Mouse (Mus musculus) heart, embryonic 14.5 days (tissue): ENCODE measurements around the gene Npas3. TPM values are rescaled to one million over a fixed set of nuclear protein-coding genes. Genes with fewer than 3 reads are reported as not detected.

Experiments used
- ATAC-seq: fragments of 200-750 bp; cut with Nextera tagmentation; 2 replicates; pipeline ENCODE4 v1.8.0; 2017; ENCODE audit warnings: low read depth, moderate TSS enrichment; ENCODE audit not compliant: insufficient number of reproducible peaks, insufficient read depth, low FRiP score
- H3K27ac ChIP-seq, 2 experiments: fragments of 200-500 bp in 1 of 2; fragments of 300-500 bp in 1 of 2; sonication (generic) in 1 of 2; replicated peaks in 1 of 2; 2 replicates each; pipeline ENCODE4 v1.5.1; 2012 to 2014; ENCODE audit warnings: low read depth in 2 of 2, low read length in 2 of 2, control low read depth in 1 of 2, mild to moderate bottlenecking in 1 of 2, mixed read lengths in 1 of 2; ENCODE audit not compliant: control insufficient read depth in 1 of 2, insufficient read depth in 1 of 2
- H3K27me3 ChIP-seq: fragments of 300-500 bp; sonication (generic); 2 replicates; pipeline ENCODE4 v1.6.1; 2014; ENCODE audit warnings: mild to moderate bottlenecking, low read length, control low read depth; ENCODE audit not compliant: control insufficient read depth, insufficient read depth
- H3K36me3 ChIP-seq: fragments of 300-500 bp; sonication (generic); 2 replicates; pipeline ENCODE4 v1.6.1; 2014; ENCODE audit warnings: mild to moderate bottlenecking, control low read depth, low read length, mixed read lengths; ENCODE audit not compliant: control insufficient read depth, insufficient read depth
- H3K4me1 ChIP-seq, 2 experiments: fragments of 200-500 bp in 1 of 2; fragments of 300-500 bp in 1 of 2; sonication (generic) in 1 of 2; 2 replicates each; pipeline ENCODE4 v1.6.1; 2012 to 2014; ENCODE audit warnings: low read length in 2 of 2, control low read depth in 1 of 2, mixed read lengths in 1 of 2; ENCODE audit not compliant: control insufficient read depth in 2 of 2, insufficient read depth in 2 of 2
- H3K4me2 ChIP-seq: fragments of 300-500 bp; sonication (generic); 2 replicates; pipeline ENCODE4 v1.6.1; 2014; ENCODE audit warnings: mild to moderate bottlenecking, low read length
- H3K4me3 ChIP-seq, 2 experiments: fragments of 200-500 bp in 1 of 2; fragments of 300-500 bp in 1 of 2; sonication (generic) in 1 of 2; 2 replicates each; pipeline ENCODE4 v1.5.1; 2012 to 2014; ENCODE audit warnings: low read length in 2 of 2, mild to moderate bottlenecking in 2 of 2, control low read depth in 1 of 2, low read depth in 1 of 2, moderate library complexity in 1 of 2; ENCODE audit not compliant: control insufficient read depth in 1 of 2, insufficient read depth in 1 of 2
- H3K9ac ChIP-seq: fragments of 300-500 bp; sonication (generic); 2 replicates; pipeline ENCODE4 v1.6.1; 2014; ENCODE audit warnings: mild to moderate bottlenecking, low read length
- H3K9me3 ChIP-seq: fragments of 300-500 bp; sonication (generic); 2 replicates; pipeline ENCODE4 v1.6.1; 2016; ENCODE audit warnings: low read length, control low read depth; ENCODE audit not compliant: control insufficient read depth
- WGBS: fragments of 180-500 bp; shearing (Covaris S2); extraction: QIAGEN DNeasy Blood & Tissue Kit; methylation state at CpG from one replicate; pipeline ENCODE4 v1.1.7; 2014; 5-methylcytosine and 5-hydroxymethylcytosine counted together
- polyA plus RNA-seq: library from polyadenylated mRNA; unstranded; fragments of >200 nt; fragmentation: Nextera tagmentation; extraction: Ambion mirVana; gene quantifications from 2 replicates; pipeline ENCODE4 v1.2.1, GENCODE M21; 2014

Npas3 gene
- polyA plus RNA-seq, 1 experiment from 2014 or later: 1.3 TPM

- no peaks in the 10 kb centered on the region for H3K27me3 ChIP-seq
- H3K4me3 ChIP-seq: no peak overlapping the region
- H3K27ac ChIP-seq: no peak overlapping the region
- H3K36me3 ChIP-seq: no peaks in the 10 kb centered on the region
- H3K4me1 ChIP-seq: peaks cover 9 to 11% of the 10 kb centered on the region in 2 experiments
- H3K9me3 ChIP-seq: no peaks in the 10 kb centered on the region
- no peak overlapping the region for H3K9ac ChIP-seq
- no peak overlapping the region for H3K4me2 ChIP-seq
- 71% methylated on average over 6 of the region's 6 CpGs for WGBS
- ATAC-seq: no peak
Measured at GRCm38 (mm10) chr12:53757631-53758030, 509.2 kb downstream of the Npas3 start.

- Histone ChIP-seq H3K4me1 (peaks cover 3 to 5% of the 10 kb centered on the region in 2 experiments), H3K4me2 (no peak overlapping the region), H3K36me3 (no peaks in the 10 kb centered on the region), H3K27ac (no peak overlapping the region), H3K27me3 (no peaks in the 10 kb centered on the region), H3K9me3 (no peaks in the 10 kb centered on the region), H3K4me3 (no peak overlapping the region), H3K9ac (no peak overlapping the region)
- ATAC-seq: no peak
- 69% methylated on average over 5 of the region's 5 CpGs for WGBS
Measured at GRCm38 (mm10) chr12:53758356-53758755, 509.9 kb downstream of the Npas3 start.

GRCm38 (mm10) chr12:53764143-53764542 lies 515.7 kb downstream of the Npas3 start:
- 77% methylated on average over 4 of the region's 4 CpGs for WGBS
- no peak overlapping the region for H3K4me2 ChIP-seq

GRCm38 (mm10) chr12:53768392-53768791 lies 519.9 kb downstream of the Npas3 start:
- Histone ChIP-seq H3K27ac (no peak overlapping the region), H3K4me2 (no peak overlapping the region), H3K4me1 (peaks cover 0 to 4% of the 10 kb centered on the region in 2 experiments; a peak in 2 of 4 replicates), H3K27me3 (no peaks in the 10 kb centered on the region), H3K36me3 (no peaks in the 10 kb centered on the region), H3K4me3 (no peak overlapping the region), H3K9me3 (no peaks in the 10 kb centered on the region), H3K9ac (no peak overlapping the region)
- 64% methylated on average over 11 of the region's 11 CpGs for WGBS
- no peak for ATAC-seq

More at GRCm38 (mm10) chr12:53764143-53764542, 515.7 kb downstream of the Npas3 start:
- ATAC-seq: no peak
- no peaks in the 10 kb centered on the region for H3K27me3 ChIP-seq
- no peak overlapping the region for H3K4me3 ChIP-seq
- H3K4me1 ChIP-seq: no peaks in the 10 kb centered on the region; a peak in 1 of 4 replicates
- H3K9ac ChIP-seq: no peak overlapping the region
- no peaks in the 10 kb centered on the region for H3K36me3 ChIP-seq
- no peak overlapping the region for H3K27ac ChIP-seq
- no peaks in the 10 kb centered on the region for H3K9me3 ChIP-seq

GRCm38 (mm10) chr12:53771394-53771936 lies 523.0 kb downstream of the Npas3 start:
- H3K36me3 ChIP-seq: no peaks in the 10 kb centered on the region
- no peak overlapping the region for H3K27ac ChIP-seq
- H3K4me1 ChIP-seq: peaks cover 0 to 4% of the 10 kb centered on the region in 2 experiments; a peak in 2 of 4 replicates
- no peaks in the 10 kb centered on the region for H3K27me3 ChIP-seq
- no peaks in the 10 kb centered on the region for H3K9me3 ChIP-seq
- no peak for ATAC-seq
- no peak overlapping the region for H3K4me3 ChIP-seq
- no peak overlapping the region for H3K4me2 ChIP-seq
- 78% methylated on average over 14 of the region's 14 CpGs for WGBS
- H3K9ac ChIP-seq: no peak overlapping the region

GRCm38 (mm10) chr12:53781850-53782552 lies 533.5 kb downstream of the Npas3 start:
- Histone ChIP-seq H3K4me1 (no peaks in the 10 kb centered on the region), H3K27me3 (no peaks in the 10 kb centered on the region), H3K27ac (no peak overlapping the region), H3K9me3 (no peaks in the 10 kb centered on the region), H3K4me2 (no peak overlapping the region), H3K4me3 (no peak overlapping the region), H3K9ac (no peak overlapping the region), H3K36me3 (no peaks in the 10 kb centered on the region)
- WGBS: 70% methylated on average over 11 of the region's 11 CpGs
- no peak for ATAC-seq

- Histone ChIP-seq H3K4me2 (no peak overlapping the region), H3K9ac (no peak overlapping the region), H3K4me1 (no peaks in the 10 kb centered on the region), H3K36me3 (no peaks in the 10 kb centered on the region), H3K27ac (no peak overlapping the region), H3K27me3 (no peaks in the 10 kb centered on the region), H3K9me3 (no peaks in the 10 kb centered on the region), H3K4me3 (no peak overlapping the region)
- ATAC-seq: no peak
- 92% methylated on average over 10 of the region's 10 CpGs for WGBS
Measured at GRCm38 (mm10) chr12:53789501-53789900, 541.0 kb downstream of the Npas3 start.
